Mouse (Mus musculus): ENCODE measurements at regions not wholly inside any gene's neighbourhood (a gene's known extent, or its start where the extent isn't known, plus 50 kb on each side); places are given as distances from the start of the nearest gene placed in this dataset.

GRCm38 (mm10) chrX:68954687-68955086, 61.8 kb upstream of the Gm6812 start:
- no peak for DNase-seq (ENCODE audit: extremely low read depth, low read depth)

DNA sequence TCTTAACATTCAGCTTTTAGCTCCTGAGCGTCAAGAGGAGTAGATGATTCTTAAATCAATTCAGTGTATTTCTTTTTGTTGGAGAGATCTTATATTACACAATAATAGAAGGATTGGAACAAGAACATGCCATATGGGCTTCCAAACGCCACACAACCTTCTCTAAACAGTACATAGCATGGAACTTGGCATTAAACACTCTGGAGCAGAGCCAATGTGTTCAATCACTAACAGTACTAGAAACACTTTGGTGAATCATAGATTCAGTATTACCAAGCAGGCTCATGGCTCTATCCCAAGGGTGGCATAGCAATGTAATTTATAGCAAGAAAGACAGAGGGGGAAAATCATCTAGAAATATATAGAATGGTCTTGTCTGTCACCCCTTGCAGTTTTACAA, 60.4 kb upstream of the Gm6812 start:
- no peak for DNase-seq (ENCODE audit: extremely low read depth, low read depth)

- DNase-seq (ENCODE audit: extremely low read depth, low read depth), result peak; percentile 11
Observed at GRCm38 (mm10) chrX:68950730-68951129, 57.9 kb upstream of the Gm6812 start.

- DNase-seq (ENCODE audit: extremely low read depth, low read depth), result no peak
Observed at GRCm38 (mm10) chrX:68945741-68946140, 52.9 kb upstream of the Gm6812 start.

All from MEL-GATA-1-ER (cell line).